Comparison of ENCODE assay signal across 8 mouse cellular contexts in genomic region chr4:32536870-32537508, GRCm38 (mm10).
DNase-seq lines count a peak whose midpoint lies in the region; ATAC-seq lines count a peak whose summit lies in the region.

No protein-coding gene starts in this region.

- peak; percentile 22 for DNase-seq in gastrocnemius, postnatal 25 days
- no peak for DNase-seq in gastrocnemius, adult 8-10 months (ENCODE audit: low spot score in 2 of 2)
- DNase-seq in urinary bladder, postnatal 14 days (ENCODE audit: low spot score) = peak; percentile 52
- no peak for DNase-seq in urinary bladder, postnatal 25 days (ENCODE audit: low spot score)
- DNase-seq in frontal cortex, postnatal 25 days (ENCODE audit: low spot score in 2 of 2) = no peak
- DNase-seq in thymus, postnatal 4 days = no peak
- DNase-seq in layer of hippocampus, postnatal 25 days (ENCODE audit: extremely low spot score in 1 of 2, low spot score in 1 of 2) = no peak

- ATAC-seq in hematopoietic stem cell, adult 5-6 weeks (replicated peaks in 1 of 2; ENCODE audit: insufficient read depth in 1 of 2, low FRiP score in 2 of 2, low TSS enrichment in 1 of 2, low read depth in 1 of 2, poor library complexity in 2 of 2, severe bottlenecking in 2 of 2) = peak; percentile 58 to 80

Comparison
In these comparisons a context has a peak if more than half of its experiments do, and no peak if none do; other contexts are left out.
1. DNase-seq: peak in gastrocnemius, postnatal 25 days (single experiment) and urinary bladder, postnatal 14 days (single experiment); none in gastrocnemius, adult 8-10 months (0 of 2), urinary bladder, postnatal 25 days (single experiment), frontal cortex, postnatal 25 days (0 of 2), thymus, postnatal 4 days (single experiment) and layer of hippocampus, postnatal 25 days (0 of 2).